Mouse (Mus musculus) embryo, embryonic 11.5 days (tissue): ENCODE data around the gene Mfap3l.
"Not testable (repeated sequence)": the region's sequence is repeated elsewhere in the genome, so short reads cannot be mapped to it uniquely, and the experiment has no call there.

Experiments used
- DNase-seq: peaks from one replicate; pipeline ENCODE4 v3.0.0-alpha.2; 2012; ENCODE audit warnings: low read depth, low spot score

The Mfap3l gene

DNA sequence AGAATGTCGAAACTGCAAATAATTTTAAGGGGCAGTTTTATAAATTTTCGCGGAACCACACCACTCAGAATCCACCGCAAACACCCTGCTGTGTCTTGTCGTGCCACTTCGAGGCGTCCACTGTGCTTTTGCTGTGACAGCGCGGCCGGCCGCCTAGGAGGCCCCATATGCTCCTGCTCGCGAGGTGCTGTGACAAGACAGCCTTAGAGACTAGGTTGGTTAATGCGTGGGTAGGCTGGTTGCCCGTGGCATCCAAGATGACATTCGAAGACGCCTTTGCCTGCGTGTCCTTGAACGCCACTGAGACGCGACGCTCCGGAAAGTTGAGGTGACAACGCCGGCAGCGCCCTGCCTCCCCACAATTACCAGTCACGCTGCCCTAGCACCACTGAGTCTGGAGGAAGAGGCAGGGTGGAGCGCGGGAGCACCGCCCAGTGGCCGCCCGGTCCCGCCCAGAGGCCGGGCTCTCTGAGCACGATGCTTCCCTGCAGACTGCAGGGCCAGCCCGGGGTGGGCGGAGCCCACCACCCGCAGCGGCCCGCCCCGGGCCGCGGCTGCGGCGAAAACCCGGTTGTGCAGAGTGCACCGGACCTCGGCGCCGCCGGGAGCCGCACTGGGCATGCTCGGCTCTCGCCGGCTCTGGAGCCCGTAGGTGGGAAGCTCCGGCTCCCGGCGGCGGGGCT lies at the start of gene Mfap3l:
Gene Mfap3l, plus strand, starts transcription at position 578 of the 683 bp plus-strand sequence.
- peak; percentile 86 for DNase-seq

GRCm38 (mm10) chr8:60583369-60583768 lies 49.3 kb upstream of the Mfap3l start:
- DNase-seq, result no peak

DNA sequence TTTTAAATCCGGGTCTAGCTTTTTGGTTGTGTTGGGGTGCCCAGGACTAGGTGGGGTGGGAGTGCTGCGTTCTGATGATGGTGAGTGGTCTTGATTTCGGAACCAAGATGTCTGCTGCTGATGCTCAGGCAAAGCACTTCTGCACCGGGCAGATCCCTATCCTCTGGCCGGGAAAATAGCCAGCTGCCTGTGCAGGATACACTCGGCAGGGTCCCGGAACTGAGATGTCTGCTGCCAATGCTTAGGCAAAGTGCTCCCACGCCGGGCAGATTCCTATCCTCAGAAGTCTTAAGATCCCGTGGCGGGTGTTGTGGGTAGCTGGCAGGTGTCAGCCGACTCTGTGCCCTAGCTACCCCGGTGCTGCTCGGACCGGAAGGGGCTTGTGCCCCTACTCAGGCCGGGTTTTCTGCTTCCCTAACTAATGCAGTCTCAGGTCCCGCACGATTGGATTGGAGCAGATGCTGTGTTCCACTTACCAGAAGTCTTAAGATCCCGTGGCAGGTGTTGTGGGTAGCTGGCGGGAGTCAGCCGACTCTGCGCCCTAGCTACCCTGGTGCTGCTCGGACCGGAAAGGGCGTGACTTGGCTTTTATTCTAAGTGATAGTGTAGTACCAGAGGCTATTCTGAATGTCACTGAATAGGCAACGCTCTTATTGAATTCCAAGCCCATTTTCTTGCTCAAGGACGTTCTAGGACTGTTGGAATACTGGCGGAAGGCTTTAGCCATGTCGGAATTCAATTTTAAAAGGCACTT lies 41.1 kb upstream of the Mfap3l start:
- DNase-seq, result not testable (repeated sequence)

- peak; percentile 13 for DNase-seq
Observed at GRCm38 (mm10) chr8:60594761-60595160, 37.9 kb upstream of the Mfap3l start.

- DNase-seq, result no peak
Observed at GRCm38 (mm10) chr8:60611580-60612111, 21.0 kb upstream of the Mfap3l start.

DNA sequence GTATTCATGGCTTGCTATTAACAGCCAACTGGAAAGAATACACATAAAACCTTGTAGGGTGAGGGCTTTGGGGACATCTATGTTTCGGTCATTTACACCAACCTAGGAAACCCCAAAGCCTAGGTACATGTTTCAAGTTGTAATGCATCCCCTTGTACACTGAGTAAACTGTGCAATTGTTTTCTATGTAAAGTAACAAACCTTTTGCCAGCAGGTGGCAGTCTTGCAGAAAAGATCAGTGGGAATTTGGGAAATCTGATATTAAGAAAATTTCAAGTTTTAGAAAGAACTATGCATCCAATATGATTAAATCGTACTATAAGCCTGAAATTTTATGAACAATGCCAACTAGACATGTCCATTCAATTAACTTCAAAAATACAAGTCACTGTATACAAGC lies 15.7 kb upstream of the Mfap3l start:
- peak; percentile 41 for DNase-seq

- DNase-seq, result no peak
Observed at GRCm38 (mm10) chr8:60621561-60621960, 11.1 kb upstream of the Mfap3l start.

GRCm38 (mm10) chr8:60622056-60622455 lies 10.6 kb upstream of the Mfap3l start:
- DNase-seq, result no peak

GRCm38 (mm10) chr8:60623438-60623837 lies 9.2 kb upstream of the Mfap3l start:
- no peak for DNase-seq

GRCm38 (mm10) chr8:60624722-60625121 lies 7.9 kb upstream of the Mfap3l start:
- no peak for DNase-seq

DNA sequence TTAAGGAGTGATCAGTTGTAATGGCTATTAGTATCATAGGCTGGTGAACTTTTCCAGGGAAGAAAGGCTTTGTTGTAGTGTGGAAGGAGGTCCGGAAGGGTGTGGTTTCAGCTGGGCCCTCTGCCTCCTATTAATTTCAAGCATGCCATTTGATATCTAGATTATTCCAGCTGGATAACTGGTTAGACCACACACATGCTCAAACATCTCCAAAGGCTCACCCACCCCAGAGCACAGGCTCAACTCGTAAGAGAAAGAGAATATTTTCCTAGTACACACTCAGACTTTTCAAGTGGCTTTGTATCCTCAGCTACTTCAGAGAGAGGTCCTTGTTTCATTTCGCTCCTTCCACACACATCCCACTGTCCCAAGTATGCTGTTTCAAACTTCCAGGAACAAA lies 4.7 kb upstream of the Mfap3l start:
- no peak for DNase-seq

DNA sequence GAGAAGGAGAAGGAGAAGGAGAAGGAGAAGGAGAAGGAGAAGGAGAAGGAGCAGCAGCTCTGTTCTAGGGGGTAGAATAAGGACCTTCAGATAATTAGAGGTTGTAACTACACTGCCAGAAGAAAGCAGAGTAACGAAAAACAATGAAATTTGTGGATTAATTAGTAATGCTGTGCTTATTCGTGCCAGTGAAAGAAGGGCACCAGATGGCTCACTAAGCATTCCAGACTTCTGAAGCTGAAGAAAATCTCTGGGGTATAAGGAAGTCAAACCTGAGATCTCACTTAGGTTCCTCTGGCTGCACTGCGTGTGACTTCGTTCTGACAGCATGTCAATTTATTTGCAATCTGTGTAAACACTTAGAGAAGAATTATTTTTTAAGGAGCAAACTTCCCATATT lies 3.6 kb upstream of the Mfap3l start:
- no peak for DNase-seq

DNA sequence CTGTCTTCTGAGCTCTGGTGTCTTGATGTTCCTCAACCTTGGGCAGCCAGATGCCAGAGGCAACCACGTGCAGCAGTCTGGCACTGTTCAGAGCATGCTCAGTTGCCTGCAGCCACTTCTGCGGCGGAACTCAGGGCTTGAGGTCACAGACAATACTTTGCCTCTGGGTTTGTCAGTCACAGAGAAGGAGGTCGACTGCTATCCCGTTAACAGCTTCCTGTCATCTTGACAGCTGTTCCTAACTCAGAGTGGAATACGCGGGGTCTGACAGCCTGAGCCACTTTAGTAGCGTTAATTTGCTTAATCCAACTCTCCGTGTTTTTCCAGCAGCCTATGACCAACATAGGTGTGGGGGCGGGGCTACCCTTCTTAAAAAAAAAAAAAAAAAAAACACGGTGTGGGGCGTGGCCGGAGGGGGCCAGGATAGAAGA lies 1.1 kb upstream of the Mfap3l start:
- DNase-seq, result peak; percentile 45

DNA sequence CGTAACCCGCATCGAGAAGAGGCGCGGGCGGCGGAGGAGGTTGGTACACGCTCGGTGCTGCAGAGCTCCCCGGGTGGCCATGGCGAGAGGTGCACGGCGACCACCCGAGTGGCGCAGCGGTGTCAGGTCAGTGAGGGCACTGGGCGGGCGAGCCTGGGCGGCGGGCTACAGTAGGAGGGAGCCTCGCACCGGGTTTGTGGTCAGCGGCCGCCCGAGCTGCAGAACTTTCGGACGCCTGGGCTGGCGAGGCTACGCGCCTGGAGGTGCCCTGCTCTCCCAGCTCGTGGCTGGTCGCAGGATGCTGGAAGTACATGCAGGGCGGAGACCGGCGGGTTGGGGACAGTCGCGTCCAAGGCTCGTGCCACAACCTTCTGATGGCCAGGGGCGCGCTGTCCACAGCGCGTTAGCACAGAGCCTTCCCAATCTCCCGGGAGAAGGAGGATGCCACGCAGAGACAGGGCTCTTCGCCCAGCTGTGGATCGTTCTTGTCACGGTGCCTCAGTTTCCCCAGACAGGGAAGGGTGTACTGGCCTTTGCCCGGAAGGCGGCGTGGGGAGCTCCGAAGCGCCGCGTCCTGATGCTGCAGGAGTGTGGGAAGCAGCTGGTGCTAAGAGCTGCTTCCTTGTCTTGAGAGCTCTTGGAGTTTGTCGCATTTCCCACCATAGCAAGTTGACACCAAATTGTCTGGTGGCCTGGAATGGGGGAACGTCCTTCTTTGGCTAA lies 467 bp downstream of the Mfap3l start:
- DNase-seq, result no peak

GRCm38 (mm10) chr8:60634921-60635320 lies 2.3 kb downstream of the Mfap3l start:
- no peak for DNase-seq

- no peak for DNase-seq
Observed at GRCm38 (mm10) chr8:60635846-60636245, 3.2 kb downstream of the Mfap3l start.

DNA sequence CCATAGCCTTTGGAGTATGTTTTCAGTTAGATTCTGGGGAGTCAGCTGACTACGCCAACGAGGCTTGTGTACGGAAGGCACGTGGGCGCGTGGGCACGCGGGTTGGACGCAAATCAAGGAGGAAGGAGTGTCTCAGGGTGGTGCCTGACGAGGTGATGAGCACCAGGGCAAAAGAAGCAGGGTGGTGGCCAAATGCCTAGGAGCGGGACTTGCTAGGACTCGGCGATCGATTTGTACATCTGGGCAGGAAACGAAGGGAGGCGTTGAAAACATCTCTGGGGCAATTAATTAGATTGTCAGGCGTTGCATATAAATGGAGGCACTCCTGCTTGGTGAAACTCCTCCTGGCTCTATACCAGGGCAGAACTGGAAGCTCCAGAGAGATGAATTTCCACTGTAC lies 7.4 kb downstream of the Mfap3l start:
- DNase-seq, result no peak

- no peak for DNase-seq
Observed at GRCm38 (mm10) chr8:60643416-60644020, 10.9 kb downstream of the Mfap3l start.

DNA sequence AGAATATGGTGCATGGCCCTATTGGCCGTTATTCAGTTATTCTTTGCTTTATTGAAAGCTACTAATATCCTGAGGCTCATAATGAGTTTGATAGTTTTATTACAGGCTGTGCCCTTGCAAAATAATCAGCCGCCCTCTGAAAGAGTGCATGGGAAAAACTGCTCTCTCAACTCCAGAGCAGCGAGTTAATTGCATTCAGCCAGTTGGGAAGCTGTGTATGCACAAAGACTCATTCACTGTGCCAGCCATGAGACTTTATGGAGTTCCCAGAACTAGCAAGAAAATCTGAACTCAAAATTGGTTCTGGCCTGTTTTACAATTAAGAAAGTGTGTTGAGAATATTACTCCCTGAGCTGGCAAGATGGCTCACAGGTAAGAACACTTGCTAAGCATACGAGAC lies 12.5 kb downstream of the Mfap3l start:
- DNase-seq, result no peak

- DNase-seq, result no peak
Observed at GRCm38 (mm10) chr8:60645911-60646310, 13.3 kb downstream of the Mfap3l start.

GRCm38 (mm10) chr8:60647291-60647690 lies 14.7 kb downstream of the Mfap3l start:
- DNase-seq, result no peak

DNA sequence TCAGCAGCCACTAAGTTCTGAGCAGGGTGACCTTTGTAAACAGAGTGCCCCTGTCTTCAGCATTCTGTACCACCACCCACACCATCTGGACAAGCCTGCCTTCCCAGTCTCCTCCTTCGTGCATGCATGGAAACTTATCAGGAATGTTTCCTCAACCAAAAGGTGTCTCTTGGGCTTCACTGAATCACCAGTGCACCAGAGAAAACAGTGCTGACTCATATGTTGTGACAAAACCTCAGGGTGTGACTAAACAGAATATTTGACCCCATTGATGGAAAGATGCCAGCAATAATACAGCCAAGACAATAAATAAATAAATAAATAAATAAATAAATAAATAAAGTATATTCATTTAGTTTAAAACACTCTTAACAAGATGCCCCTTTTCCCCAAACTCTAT lies 16.5 kb downstream of the Mfap3l start:
- DNase-seq, result no peak
